Mouse (Mus musculus): ENCODE measurements around the gene Ppp1r1b.

Gene Ppp1r1b

GRCm38 (mm10) chr11:98348083-98348961 is at the start of gene Ppp1r1b:
Ppp1r1b (plus strand) TSS chr11:98348404.
- whole genome bisulfite sequencing, result 1% methylated on average over 55 of the region's 55 CpGs

GRCm38 (mm10) chr11:98298484-98299205 is 49.6 kb upstream of the Ppp1r1b start:
- WGBS, result 18% methylated on average over 10 of the region's 10 CpGs

GRCm38 (mm10) chr11:98313790-98314323 is 34.3 kb upstream of the Ppp1r1b start:
- WGBS, result under 1% methylated on average over 26 of the region's 26 CpGs

GRCm38 (mm10) chr11:98317479-98317878 is 30.7 kb upstream of the Ppp1r1b start:
- WGBS, result 38% methylated on average over 7 of the region's 7 CpGs

GRCm38 (mm10) chr11:98318421-98319116 is 29.6 kb upstream of the Ppp1r1b start:
- 5% methylated on average over 14 of the region's 14 CpGs for WGBS

- WGBS, result 2% methylated on average over 15 of the region's 15 CpGs
These were observed 29.1 kb upstream of the Ppp1r1b start for GRCm38 (mm10) chr11:98319120-98319519.

- WGBS, result 10% methylated on average over 4 of the region's 4 CpGs
These were observed 28.7 kb upstream of the Ppp1r1b start for GRCm38 (mm10) chr11:98319544-98319943.

- WGBS, result 27% methylated on average over 2 of the region's 2 CpGs
These were observed 28.3 kb upstream of the Ppp1r1b start for GRCm38 (mm10) chr11:98319944-98320343.

GRCm38 (mm10) chr11:98320381-98320780 is 27.8 kb upstream of the Ppp1r1b start:
- 6% methylated on average over 12 of the region's 12 CpGs for WGBS

- WGBS, result 5% methylated on average over 30 of the region's 30 CpGs
These were observed 27.2 kb upstream of the Ppp1r1b start for GRCm38 (mm10) chr11:98320806-98321676.

GRCm38 (mm10) chr11:98321677-98322003 is 26.6 kb upstream of the Ppp1r1b start:
- 33% methylated on average over 5 of the region's 5 CpGs for WGBS

GRCm38 (mm10) chr11:98322159-98322558 is 26.0 kb upstream of the Ppp1r1b start:
- WGBS, result 16% methylated on average over 1 of the region's 1 CpGs

- 11% methylated on average over 10 of the region's 10 CpGs for WGBS
These were observed 24.9 kb upstream of the Ppp1r1b start for GRCm38 (mm10) chr11:98323136-98323866.

GRCm38 (mm10) chr11:98323933-98324332 is 24.3 kb upstream of the Ppp1r1b start:
- 2% methylated on average over 9 of the region's 9 CpGs for WGBS

GRCm38 (mm10) chr11:98325191-98325820 is 22.9 kb upstream of the Ppp1r1b start:
- WGBS, result 4% methylated on average over 14 of the region's 14 CpGs

GRCm38 (mm10) chr11:98325821-98326218 is 22.4 kb upstream of the Ppp1r1b start:
- WGBS, result 2% methylated on average over 22 of the region's 22 CpGs

GRCm38 (mm10) chr11:98326741-98327135 is 21.5 kb upstream of the Ppp1r1b start:
- WGBS, result under 1% methylated on average over 19 of the region's 19 CpGs

- WGBS, result 1% methylated on average over 97 of the region's 97 CpGs
These were observed 20.8 kb upstream of the Ppp1r1b start for GRCm38 (mm10) chr11:98327136-98328030.

- WGBS, result under 1% methylated on average over 35 of the region's 35 CpGs
These were observed 20.2 kb upstream of the Ppp1r1b start for GRCm38 (mm10) chr11:98328031-98328370.

Data from cerebral cortex, adult 2 months (tissue).